Mouse (Mus musculus) urinary bladder, postnatal 14 days (tissue): Measurements from ENCODE around the gene Ankub1.

Experiments used
- DNase-seq: peaks from one replicate; pipeline ENCODE4 v3.0.0; 2021; ENCODE audit warnings: low spot score

Gene Ankub1

DNA sequence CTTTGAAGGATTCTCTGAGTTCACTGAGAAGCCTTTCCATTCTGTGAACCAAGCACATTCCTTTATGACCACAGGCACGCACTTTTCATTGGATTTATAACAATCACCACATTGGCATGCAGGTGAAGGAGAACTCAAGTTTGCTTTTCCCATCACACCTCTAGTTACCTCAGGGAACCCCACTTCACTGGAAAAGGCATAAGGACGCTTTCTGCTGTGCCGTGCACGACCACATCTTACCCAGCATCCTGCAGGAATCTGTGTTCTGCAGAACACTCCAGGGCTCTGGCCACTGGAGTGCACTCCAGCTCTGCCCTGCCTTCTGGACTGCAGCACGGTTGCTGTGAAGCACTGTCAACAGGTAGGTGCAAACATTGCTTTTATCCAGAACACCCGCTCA is 55.0 kb downstream of the Ankub1 start:
- DNase-seq: peak; percentile 17

DNA sequence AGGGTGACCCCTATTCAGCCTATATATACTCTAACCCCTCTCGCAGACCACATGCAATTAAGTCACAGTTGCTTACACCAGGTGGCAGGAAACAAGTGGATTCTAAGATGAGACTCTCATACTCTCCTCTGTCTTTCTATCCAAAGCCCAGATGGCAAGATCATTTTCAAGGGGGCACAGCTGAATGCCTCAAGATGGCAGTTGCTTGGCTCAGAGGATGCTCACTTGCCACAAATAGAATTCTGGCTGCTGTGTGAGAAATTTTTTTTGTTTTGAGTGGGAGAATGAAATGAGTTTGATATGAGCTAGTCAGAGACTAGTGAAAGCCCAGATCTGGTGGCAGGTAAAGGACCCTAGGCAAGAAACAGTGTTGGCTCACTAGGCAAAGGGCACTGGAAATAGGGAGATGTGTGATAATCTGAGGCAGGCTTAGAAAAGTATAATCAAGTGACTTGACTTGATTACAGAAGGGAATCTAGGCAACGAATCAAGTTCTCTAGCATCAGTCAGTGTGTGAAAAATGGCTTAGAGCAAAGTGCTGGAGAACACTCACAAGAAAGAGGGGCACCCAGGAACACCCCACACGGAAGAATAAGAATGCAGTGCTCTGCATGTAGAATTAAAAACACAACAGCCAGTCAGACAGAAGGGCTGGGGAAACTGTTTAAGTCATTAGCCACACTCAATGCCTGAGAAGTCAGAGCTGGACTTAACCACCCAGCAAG is 57.7 kb downstream of the Ankub1 start:
- DNase-seq: no peak

DNA sequence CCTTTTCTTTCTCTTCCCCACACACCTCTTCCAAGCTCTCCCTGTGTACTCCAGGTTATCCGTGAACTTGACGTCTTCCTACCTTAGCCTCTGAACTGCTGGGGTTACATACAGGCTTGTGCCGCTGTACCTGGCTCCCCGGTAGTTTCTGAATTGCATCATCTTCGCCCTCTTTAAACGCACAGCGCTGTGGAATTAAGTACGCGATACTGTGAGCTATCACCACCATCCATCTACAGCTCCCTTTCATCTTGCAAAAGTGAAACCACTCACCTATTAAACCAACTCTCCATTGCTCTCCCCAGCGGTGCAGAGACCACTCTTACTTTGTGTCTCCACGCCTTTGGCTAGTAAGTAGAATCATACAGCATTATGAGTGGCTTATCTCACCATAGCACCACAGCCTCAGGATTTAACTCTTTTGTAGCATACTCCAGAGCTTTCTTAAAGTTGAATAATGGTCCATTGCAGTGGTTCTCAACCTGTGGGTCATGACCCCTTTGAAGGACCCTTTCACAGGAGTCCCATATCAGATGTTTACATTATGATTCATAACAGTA is 65.6 kb downstream of the Ankub1 start:
- no peak for DNase-seq

DNA sequence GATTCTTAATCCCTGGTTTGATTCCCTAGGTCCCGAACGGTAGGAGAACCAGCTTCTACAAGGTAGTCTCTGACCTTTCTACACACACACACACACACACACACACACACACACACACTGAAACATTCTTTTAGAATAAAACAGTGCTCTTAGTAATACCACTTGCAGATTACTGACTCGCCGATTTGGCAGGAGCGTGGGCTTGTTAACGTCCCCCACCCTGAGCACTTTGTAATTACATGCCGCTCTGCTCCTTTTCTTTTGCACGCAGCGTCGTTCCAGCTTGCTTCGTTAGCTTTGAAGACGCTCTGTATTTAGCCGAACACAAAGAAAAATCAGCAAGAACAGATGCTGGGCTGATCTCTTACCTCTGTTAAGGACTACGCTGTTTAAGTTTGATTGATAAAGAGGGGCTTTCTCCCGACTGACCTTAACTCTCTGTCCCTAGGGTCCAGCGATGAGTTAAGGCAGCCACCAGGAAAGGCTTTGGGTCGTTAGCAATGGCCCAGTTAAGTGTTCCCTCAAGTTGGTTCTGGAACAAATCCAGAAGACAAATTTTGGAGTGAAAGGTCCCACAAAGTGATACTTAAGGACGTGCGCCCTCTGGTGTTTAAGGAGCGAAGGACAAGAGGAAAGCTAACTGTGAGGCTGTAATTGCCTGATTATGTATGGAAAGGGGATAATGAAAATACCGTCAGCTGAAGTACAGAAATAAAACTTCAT is 67.2 kb downstream of the Ankub1 start:
- DNase-seq: peak; percentile 86

DNA sequence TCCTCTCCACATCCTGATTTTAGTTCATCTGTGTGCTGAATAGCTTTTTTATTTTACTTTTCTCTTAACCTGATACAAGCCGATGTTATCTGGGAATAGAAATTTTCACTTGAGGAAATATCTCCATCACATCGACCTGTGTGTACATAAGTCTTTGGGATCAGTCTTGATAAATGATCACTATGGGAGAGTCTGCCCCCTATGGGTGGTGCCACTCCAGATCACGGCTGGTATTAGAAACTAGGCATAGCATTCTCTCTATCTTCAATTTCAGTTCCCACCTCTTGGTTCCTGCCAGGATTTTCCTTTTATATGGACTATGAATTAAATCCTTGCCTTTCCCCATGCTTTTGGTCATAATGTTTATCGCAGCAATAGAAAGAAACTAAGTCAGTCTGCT is 72.9 kb downstream of the Ankub1 start:
- DNase-seq: peak; percentile 18

DNA sequence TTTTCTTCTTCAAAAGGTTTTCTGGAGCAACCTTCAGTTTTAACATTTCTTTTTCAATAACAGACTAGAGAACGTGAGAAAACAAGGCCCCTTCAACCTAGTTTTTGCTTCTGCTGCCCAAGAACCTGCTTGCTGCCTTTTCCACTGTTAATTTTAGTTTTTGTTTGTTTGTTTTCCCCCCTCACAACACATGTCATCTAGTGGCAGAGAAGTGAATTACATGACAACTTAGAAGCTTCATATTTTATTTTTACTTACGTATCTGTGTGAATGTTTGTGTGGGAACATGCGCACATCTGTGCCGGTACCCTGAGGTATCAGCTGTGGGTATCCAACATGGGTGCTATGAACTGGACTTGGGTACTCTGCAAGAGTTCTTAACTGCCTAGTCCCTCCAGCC is 76.9 kb downstream of the Ankub1 start:
- DNase-seq: no peak

DNA sequence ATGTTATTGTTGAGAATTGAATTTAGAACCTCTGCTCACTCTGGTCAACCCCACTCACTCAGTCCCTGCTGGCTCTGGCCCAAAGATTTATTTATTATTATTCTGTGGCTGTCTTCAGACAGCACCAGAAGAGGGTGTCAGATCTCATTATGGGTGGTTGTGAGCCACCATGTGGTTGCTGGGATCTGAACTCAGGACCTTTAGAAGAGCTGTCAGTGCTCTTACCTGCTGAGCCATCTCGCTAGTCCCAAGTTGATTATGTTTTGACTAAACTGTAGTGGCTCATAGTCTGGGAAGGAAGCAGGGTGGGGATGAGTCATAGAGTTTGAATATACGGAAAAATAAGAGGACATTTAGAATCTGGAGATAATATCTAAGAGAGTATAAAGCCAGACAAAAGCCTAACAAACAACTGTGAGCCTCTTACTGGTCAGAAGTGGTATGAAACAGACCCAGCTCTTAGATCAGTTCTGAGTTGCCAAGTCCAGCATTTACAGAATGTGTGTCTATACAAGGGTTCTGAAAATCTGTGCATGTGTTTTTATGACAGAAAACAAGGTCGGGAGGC is 80.1 kb downstream of the Ankub1 start:
- no peak for DNase-seq

DNA sequence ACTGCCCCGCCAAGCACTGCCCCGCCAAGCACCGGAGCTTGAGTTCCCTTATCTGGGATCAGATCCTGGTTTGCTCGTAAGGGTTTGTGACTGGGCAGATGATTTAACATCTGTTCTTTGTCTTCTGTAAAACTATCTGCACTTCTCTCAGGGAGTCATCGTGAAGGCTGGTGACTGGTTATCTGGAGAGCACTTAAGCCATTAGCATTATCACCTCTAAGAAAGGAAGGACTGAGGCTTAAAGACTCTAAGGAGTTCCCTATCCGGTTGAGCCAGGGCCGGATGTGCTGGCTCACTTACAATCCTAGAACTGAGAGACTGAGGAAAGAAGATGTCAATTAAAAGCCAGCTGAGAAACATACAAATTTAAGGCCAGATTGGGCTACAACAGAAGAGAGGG is 80.8 kb downstream of the Ankub1 start:
- DNase-seq: no peak
